Mouse (Mus musculus) cerebellum, postnatal 25 days (tissue): ENCODE results near the gene Ackr4.

Experiments
- DNase-seq, 2 experiments: peaks; one replicate each; pipeline ENCODE4 v3.0.0; 2021; ENCODE audit warnings: mixed read lengths in 2 of 2

Ackr4 gene

DNA sequence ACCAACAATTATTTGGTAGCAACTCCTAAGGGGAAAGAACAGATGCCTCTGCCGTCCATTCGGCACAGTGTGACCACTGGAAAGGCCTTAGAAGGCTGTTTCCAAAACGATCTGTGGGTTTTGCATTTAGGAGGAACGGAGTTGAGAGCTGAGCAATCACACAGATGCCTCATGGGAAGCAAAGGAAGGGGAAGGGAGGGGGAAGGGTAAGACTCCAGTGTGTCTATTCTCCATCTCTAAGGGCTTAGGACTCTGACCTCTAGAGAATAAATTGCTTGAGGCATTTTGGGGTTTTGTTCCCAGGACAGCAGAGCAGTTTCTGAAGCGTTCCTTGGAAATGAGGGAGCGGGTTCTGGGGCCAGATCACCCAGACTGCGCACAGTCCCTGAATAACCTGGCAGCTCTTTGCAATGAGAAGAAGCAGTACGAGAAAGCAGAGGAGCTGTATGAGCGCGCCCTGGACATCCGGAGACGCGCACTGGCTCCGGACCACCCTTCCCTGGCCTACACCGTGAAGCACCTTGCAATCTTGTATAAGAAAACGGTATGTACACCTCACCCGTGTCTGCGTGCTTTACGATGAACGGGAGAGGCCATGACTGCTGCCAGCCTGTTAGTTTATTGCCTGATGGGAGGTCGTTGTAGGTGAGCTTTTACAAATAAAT lies 87.6 kb downstream of the Ackr4 start:
- DNase-seq: no peak

DNA sequence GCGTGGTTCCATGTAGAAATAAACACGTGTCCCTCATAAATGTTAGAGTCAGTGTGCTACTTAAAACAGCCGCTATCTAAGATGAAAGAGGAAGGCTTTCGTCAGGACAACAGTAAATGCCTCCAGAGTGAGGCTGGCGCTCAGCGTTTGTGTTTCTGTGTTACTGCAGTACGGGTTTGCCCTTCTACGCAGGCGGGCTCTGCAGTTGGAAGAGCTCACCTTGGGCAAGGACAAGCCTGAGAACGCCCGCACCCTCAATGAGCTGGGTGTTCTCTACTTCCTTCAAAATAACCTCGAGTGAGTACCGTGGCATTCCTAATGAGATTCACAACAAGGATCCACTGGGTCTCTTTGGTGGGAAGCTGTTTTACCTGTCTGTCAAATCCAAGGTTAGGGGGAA lies 88.5 kb downstream of the Ackr4 start:
- no peak for DNase-seq

DNA sequence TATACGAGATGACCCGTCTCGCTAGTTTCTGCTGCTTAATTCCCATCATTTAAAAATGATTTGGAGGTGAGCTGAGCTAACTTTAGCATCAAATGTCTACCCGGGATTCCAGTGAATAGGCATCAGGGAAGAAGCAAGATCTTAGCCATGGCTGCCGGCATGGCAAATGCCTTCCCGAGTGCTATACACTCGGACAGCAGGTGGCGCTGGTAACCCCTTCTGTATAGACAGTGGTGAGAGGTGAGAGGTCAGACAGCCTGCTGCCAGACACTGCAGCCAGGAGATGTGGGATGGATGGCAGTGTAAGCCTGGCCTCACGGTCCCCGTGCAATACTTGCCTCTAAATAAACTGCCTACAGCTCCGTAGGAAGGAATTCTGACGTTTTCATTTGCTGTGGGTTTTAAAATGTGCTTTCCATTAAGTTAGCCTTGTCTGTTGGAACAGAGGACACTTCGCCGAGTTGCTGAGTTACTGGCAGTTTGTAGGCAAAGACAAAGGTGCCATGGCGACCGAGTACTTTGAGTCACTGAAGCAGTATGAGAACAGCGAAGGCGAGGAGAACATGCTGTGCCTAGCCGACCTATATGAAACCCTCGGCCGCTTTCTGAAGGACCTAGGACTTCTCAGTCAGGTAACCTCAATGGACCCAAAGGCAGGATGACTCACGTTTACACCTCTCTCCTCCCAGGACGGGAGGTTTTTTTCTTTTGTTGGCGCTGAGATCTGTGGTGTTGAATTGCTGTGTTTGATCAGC lies 91.3 kb downstream of the Ackr4 start:
- DNase-seq: peak; percentile 58 to 83

GRCm38 (mm10) chr9:104034718-104035117 lies 92.0 kb downstream of the Ackr4 start:
- DNase-seq: no peak

GRCm38 (mm10) chr9:104034231-104034630 lies 92.5 kb downstream of the Ackr4 start:
- DNase-seq: no peak
